Mouse (Mus musculus): ENCODE data around the gene Cdhr1. TPM values are rescaled to one million over a fixed set of nuclear protein-coding genes. Genes with fewer than 3 reads are reported as not detected.
A peak's percentile ranks its signal among the peaks of the same experiment; 100 is the strongest.

Cdhr1 gene
- total and polyA plus RNA-seq, 3 experiments, result not detected

GRCm38 (mm10) chr14:37080724-37081123 lies 17.4 kb downstream of the Cdhr1 start:
- DNase-seq (ENCODE audit: low read depth, low spot score), result no peak
- H3K9me3 ChIP-seq (replicated peaks; ENCODE audit: insufficient read depth, low read length), result no peaks in the 10 kb centered on the region
- H3K27me3 ChIP-seq (ENCODE audit: control insufficient read depth in 1 of 2, insufficient read depth in 2 of 2, low read length in 2 of 2), result no peaks in the 10 kb centered on the region
- no peak for TF ChIP-seq CHD1 (IDR thresholded peaks at IDR 0.05; ENCODE audit: low read depth, low read length)
- no peak for TF ChIP-seq ZNF384 (IDR thresholded peaks at IDR 0.05; ENCODE audit: low read depth, low read length)
- TF ChIP-seq TAL1 (IDR thresholded peaks at IDR 0.05; ENCODE audit: low read length), result no peak
- no peak for TF ChIP-seq RAD21 (IDR thresholded peaks at IDR 0.05; ENCODE audit: low read depth, low read length)
- no peak for TF ChIP-seq MEF2A (IDR thresholded peaks at IDR 0.05; ENCODE audit: extremely low read depth, insufficient replicate concordance, low read depth, low read length, poor library complexity, severe bottlenecking)
- TF ChIP-seq UBTF (IDR thresholded peaks at IDR 0.05; ENCODE audit: borderline replicate concordance, insufficient read depth, low read depth, low read length), result no peak
- no peak for TF ChIP-seq JUND (IDR thresholded peaks at IDR 0.05; ENCODE audit: low read depth, low read length)
- no peak for TF ChIP-seq CTCF (IDR thresholded peaks at IDR 0.05 in 2 of 3, conservative IDR thresholded peaks at IDR 0.05 in 1 of 3; ENCODE audit: control insufficient read depth in 1 of 3, insufficient read depth in 1 of 3, low read depth in 2 of 3, low read length in 3 of 3, poor library complexity in 1 of 3, severe bottlenecking in 1 of 3)
- no peak for TF ChIP-seq GABPA (IDR thresholded peaks at IDR 0.05; ENCODE audit: low read depth, low read length)
- no peak for TF ChIP-seq RCOR1 (IDR thresholded peaks at IDR 0.05; ENCODE audit: low read depth, low read length)
- no peak for TF ChIP-seq SMC3 (IDR thresholded peaks at IDR 0.05; ENCODE audit: low read depth, low read length)
- H3K4me1 ChIP-seq (ENCODE audit: control insufficient read depth in 1 of 2, insufficient read depth in 2 of 2, low read length in 2 of 2), result no peaks in the 10 kb centered on the region
- no peak overlapping the region for H3K27ac ChIP-seq (ENCODE audit: control insufficient read depth, low read depth, low read length)
- no peak overlapping the region for H3K9ac ChIP-seq (ENCODE audit: control insufficient read depth, low read depth, low read length, poor library complexity, severe bottlenecking)
- no peak overlapping the region for H3K4me3 ChIP-seq (ENCODE audit: control insufficient read depth in 1 of 2, insufficient read depth in 1 of 2, low read depth in 2 of 2, low read length in 2 of 2)
- no peaks in the 10 kb centered on the region for H3K79me2 ChIP-seq (ENCODE audit: control insufficient read depth, insufficient read depth, low read length, poor library complexity)
- no peaks in the 10 kb centered on the region for H3K36me3 ChIP-seq (ENCODE audit: control insufficient read depth in 1 of 2, insufficient read depth in 2 of 2, low read length in 2 of 2)

DNA sequence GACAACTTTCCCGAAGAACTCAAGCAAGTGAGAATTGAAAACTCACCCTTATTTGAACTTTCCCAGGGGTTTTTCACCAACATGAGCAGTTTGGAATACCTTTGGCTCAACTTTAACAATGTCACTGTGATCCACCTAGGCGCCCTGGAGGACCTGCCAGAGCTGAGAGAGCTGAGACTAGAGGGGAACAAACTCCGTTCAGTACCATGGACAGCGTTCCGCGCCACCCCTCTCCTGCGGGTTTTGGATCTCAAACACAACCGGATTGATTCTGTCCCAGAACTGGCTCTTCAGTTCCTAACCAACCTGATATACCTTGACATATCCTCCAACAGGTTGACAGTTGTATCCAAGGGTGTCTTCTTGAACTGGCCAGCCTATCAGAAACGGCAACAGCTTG lies 29.6 kb downstream of the Cdhr1 start:
- H3K27ac ChIP-seq (ENCODE audit: control insufficient read depth, low read depth, low read length), result no peak overlapping the region
- H3K27me3 ChIP-seq (ENCODE audit: control insufficient read depth in 1 of 2, insufficient read depth in 2 of 2, low read length in 2 of 2), result no peaks in the 10 kb centered on the region; a peak in 1 of 4 replicates
- H3K4me1 ChIP-seq (ENCODE audit: control insufficient read depth in 1 of 2, insufficient read depth in 2 of 2, low read length in 2 of 2), result no peaks in the 10 kb centered on the region
- no peak for TF ChIP-seq TAL1 (IDR thresholded peaks at IDR 0.05; ENCODE audit: low read length)
- no peak for TF ChIP-seq TBP (IDR thresholded peaks at IDR 0.05; ENCODE audit: low read depth, low read length)
- TF ChIP-seq USF2 (IDR thresholded peaks at IDR 0.05; ENCODE audit: borderline replicate concordance in 1 of 2, insufficient read depth in 1 of 2, low read depth in 1 of 2, low read length in 2 of 2), result no peak
- no peak for TF ChIP-seq JUND (IDR thresholded peaks at IDR 0.05; ENCODE audit: low read depth, low read length)
- TF ChIP-seq NELFE (IDR thresholded peaks at IDR 0.05; ENCODE audit: low read depth, low read length), result no peak
- no peak for TF ChIP-seq ZNF384 (IDR thresholded peaks at IDR 0.05; ENCODE audit: low read depth, low read length)
- no peak for TF ChIP-seq SMC3 (IDR thresholded peaks at IDR 0.05; ENCODE audit: low read depth, low read length)
- no peak for TF ChIP-seq MXI1 (IDR thresholded peaks at IDR 0.05; ENCODE audit: low read depth, low read length)
- TF ChIP-seq RAD21 (IDR thresholded peaks at IDR 0.05; ENCODE audit: low read depth, low read length), result no peak
- no peak for TF ChIP-seq ZKSCAN1 (IDR thresholded peaks at IDR 0.05; ENCODE audit: low read depth, low read length)
- TF ChIP-seq SIN3A (IDR thresholded peaks at IDR 0.05; ENCODE audit: low read length), result no peak
- TF ChIP-seq ZMIZ1 (IDR thresholded peaks at IDR 0.05; ENCODE audit: low read depth, low read length), result no peak
- TF ChIP-seq POLR2AphosphoS5 (IDR thresholded peaks at IDR 0.05; ENCODE audit: borderline replicate concordance, low read depth, low read length), result no peak
- TF ChIP-seq MYB (IDR thresholded peaks at IDR 0.05; ENCODE audit: low read depth, low read length), result no peak
- H3K79me2 ChIP-seq (ENCODE audit: control insufficient read depth, insufficient read depth, low read length, poor library complexity), result no peaks in the 10 kb centered on the region
- H3K36me3 ChIP-seq (ENCODE audit: control insufficient read depth in 1 of 2, insufficient read depth in 2 of 2, low read length in 2 of 2), result no peaks in the 10 kb centered on the region
- no peaks in the 10 kb centered on the region for H3K9me3 ChIP-seq (replicated peaks; ENCODE audit: insufficient read depth, low read length)
- H3K4me3 ChIP-seq (ENCODE audit: control insufficient read depth in 1 of 2, insufficient read depth in 1 of 2, low read depth in 2 of 2, low read length in 2 of 2), result no peak overlapping the region
- DNase-seq (ENCODE audit: low read depth, low spot score), result peak; percentile 36
- no peak overlapping the region for H3K9ac ChIP-seq (ENCODE audit: control insufficient read depth, low read depth, low read length, poor library complexity, severe bottlenecking)
